Mouse (Mus musculus) stomach, embryonic 15.5 days (tissue): ENCODE results near the gene H2al1d. TPM values are rescaled to one million over a fixed set of nuclear protein-coding genes. Genes with fewer than 3 reads are reported as not detected.
"Not testable (repeated sequence)": the region's sequence is repeated elsewhere in the genome, so short reads cannot be mapped to it uniquely, and the experiment has no call there.

Experiments used
- ATAC-seq: fragments of 200-750 bp; cut with Nextera tagmentation; 2 replicates; pipeline ENCODE4 v1.8.0; 2017; ENCODE audit warnings: low read depth, moderate number of reproducible peaks, moderate TSS enrichment; ENCODE audit not compliant: insufficient read depth, low FRiP score
- H3K27ac ChIP-seq: fragments of 300-500 bp; sonication (generic); 2 replicates; pipeline ENCODE4 v1.5.1; 2015; ENCODE audit warnings: mild to moderate bottlenecking, inconsistent platforms
- H3K27me3 ChIP-seq: fragments of 300-500 bp; sonication (generic); replicated peaks from 2 replicates; pipeline ENCODE4 v1.6.1; 2015; ENCODE audit warnings: inconsistent platforms
- H3K36me3 ChIP-seq: fragments of 300-500 bp; sonication (generic); 2 replicates; pipeline ENCODE4 v1.6.1; 2015; ENCODE audit warnings: inconsistent platforms
- H3K4me1 ChIP-seq: fragments of 300-500 bp; sonication (generic); 2 replicates; pipeline ENCODE4 v1.6.1; 2015; ENCODE audit warnings: inconsistent platforms
- H3K4me2 ChIP-seq: fragments of 300-500 bp; sonication (generic); 2 replicates; pipeline ENCODE4 v1.6.1; 2015; ENCODE audit warnings: mild to moderate bottlenecking, inconsistent platforms
- H3K4me3 ChIP-seq: fragments of 300-500 bp; sonication (generic); replicated peaks from 2 replicates; pipeline ENCODE4 v1.5.1; 2015; ENCODE audit warnings: inconsistent platforms
- H3K9ac ChIP-seq: fragments of 300-500 bp; sonication (generic); 2 replicates; pipeline ENCODE4 v1.6.1; 2015; ENCODE audit warnings: inconsistent platforms
- H3K9me3 ChIP-seq: fragments of 300-500 bp; sonication (generic); 2 replicates; pipeline ENCODE4 v1.6.1; 2016; ENCODE audit warnings: inconsistent platforms
- WGBS: fragments of 180-500 bp; shearing (Covaris S2); methylation state at CpG from one replicate; pipeline ENCODE4 v1.1.7; 2015; 5-methylcytosine and 5-hydroxymethylcytosine counted together
- polyA plus RNA-seq: library from polyadenylated mRNA; unstranded; fragments of >200 nt; fragmentation: Nextera tagmentation; extraction: Ambion mirVana; gene quantifications from 2 replicates; pipeline ENCODE4 v1.2.1, GENCODE M21; 2015

The H2al1d gene
- polyA plus RNA-seq = not detected in 2 replicates

DNA sequence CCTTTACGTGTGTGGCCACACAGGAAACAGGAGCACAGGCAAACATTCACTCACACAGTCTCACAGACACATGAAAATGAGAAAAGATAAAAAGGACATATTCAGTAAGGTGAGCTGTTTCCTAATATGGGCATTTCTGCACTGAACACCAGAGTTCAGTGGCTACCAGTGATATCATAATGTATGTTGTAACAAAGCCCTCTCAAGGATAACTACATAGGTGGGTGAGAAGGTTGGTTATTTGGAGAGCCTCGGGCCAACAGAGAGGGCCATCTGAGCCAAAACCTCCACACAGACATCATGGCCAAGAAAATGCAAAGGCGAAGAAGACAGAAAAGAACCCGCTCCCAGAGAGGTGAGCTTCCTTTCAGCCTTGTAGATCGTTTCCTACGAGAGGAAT is at the start of gene H2al1d:
H2al1d (plus strand) TSS at position 301 of the 400 bp plus-strand sequence.
- not testable (repeated sequence) for H3K9me3 ChIP-seq, H3K4me2 ChIP-seq, ATAC-seq, H3K27me3 ChIP-seq, H3K27ac ChIP-seq, H3K4me3 ChIP-seq, H3K9ac ChIP-seq, H3K36me3 ChIP-seq, H3K4me1 ChIP-seq
- no CpG with 5 or more reads among the region's 6 CpGs for WGBS

DNA sequence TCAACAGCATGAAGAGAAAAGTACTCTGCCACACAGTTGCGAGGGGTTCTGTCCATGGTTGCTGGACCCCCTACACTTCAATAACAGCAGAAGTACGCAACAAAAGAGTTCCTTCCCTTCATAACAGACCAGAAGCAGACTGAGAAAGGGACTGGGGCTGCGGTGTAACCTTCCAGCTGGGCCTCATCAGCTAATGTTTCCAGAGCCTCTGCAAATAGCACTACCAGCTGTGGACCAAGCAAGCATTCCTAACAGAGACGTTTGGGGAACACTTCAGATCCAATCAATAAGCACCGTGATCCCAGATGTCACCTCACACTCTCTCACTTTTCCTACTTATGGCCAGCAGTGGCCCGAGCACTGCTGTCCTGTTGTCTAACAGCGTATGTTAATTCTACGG is 43.7 kb upstream of the H2al1d start:
- no peak overlapping the region for H3K9ac ChIP-seq
- H3K4me3 ChIP-seq = no peak overlapping the region
- H3K36me3 ChIP-seq = no peaks in the 10 kb centered on the region
- H3K4me1 ChIP-seq = no peaks in the 10 kb centered on the region
- ATAC-seq = no peak
- H3K4me2 ChIP-seq = no peak overlapping the region
- 58% methylated on average over 8 of the region's 8 CpGs for WGBS
- H3K27me3 ChIP-seq = 0 out of 2 replicates have a peak, but pooled peaks cover 5% of the 10 kb centered on the region
- H3K9me3 ChIP-seq = no peaks in the 10 kb centered on the region
- no peak overlapping the region for H3K27ac ChIP-seq

DNA sequence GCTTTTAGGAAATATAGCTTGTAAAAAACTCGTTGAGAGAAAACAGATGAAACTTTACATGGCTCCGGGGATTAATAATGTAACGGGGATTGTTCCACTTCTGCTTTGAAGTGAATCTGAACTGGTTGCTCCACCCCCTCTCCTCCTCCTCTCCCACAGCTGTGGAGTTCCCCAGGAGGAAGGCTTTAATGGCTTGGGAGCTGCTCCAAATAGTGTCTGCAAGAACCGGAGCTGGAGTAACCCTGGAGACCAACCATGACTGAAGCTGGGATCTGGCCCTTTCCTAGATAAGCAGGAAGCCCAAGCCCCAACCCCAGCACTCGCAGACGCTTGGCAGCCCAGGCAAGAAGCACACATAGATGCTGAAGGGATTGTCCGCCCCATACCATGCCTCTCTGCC is 40.8 kb upstream of the H2al1d start:
- WGBS = 29% methylated on average over 7 of the region's 7 CpGs
- Histone ChIP-seq H3K4me1 (no peaks in the 10 kb centered on the region), H3K4me3 (no peak overlapping the region), H3K9ac (no peak overlapping the region), H3K4me2 (no peak overlapping the region), H3K36me3 (no peaks in the 10 kb centered on the region), H3K27ac (no peak overlapping the region), H3K9me3 (no peaks in the 10 kb centered on the region), H3K27me3 (0 out of 2 replicates have a peak, but pooled peaks cover 5% of the 10 kb centered on the region)
- no peak; the same call in 1 of the 2 replicates for ATAC-seq

DNA sequence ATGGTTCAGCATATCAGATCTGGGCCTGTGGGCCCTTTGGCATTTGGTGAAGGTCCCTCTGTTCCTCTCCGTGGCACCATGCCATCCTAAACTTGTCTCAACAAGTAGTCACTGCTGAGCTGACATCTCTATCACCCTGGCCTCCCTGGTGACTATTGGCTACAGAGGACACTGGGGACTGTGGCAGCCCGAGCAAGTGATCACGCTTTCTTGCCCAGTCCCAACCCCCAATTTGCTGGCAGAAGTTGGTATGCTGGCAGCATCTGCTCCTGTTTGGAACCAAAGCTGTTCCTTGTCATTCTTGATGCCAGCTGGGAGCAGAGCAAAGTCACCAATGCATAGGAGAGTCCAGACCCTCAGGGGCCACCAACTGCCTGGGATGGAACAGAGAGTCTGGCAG is 39.5 kb upstream of the H2al1d start:
- Histone ChIP-seq H3K4me2 (no peak overlapping the region), H3K4me3 (no peak overlapping the region), H3K9ac (no peak overlapping the region), H3K36me3 (no peaks in the 10 kb centered on the region), H3K27me3 (0 out of 2 replicates have a peak, but pooled peaks cover 5% of the 10 kb centered on the region), H3K4me1 (no peaks in the 10 kb centered on the region), H3K9me3 (no peaks in the 10 kb centered on the region), H3K27ac (no peak overlapping the region)
- 90% methylated on average over 3 of the region's 3 CpGs for WGBS
- no peak for ATAC-seq

DNA sequence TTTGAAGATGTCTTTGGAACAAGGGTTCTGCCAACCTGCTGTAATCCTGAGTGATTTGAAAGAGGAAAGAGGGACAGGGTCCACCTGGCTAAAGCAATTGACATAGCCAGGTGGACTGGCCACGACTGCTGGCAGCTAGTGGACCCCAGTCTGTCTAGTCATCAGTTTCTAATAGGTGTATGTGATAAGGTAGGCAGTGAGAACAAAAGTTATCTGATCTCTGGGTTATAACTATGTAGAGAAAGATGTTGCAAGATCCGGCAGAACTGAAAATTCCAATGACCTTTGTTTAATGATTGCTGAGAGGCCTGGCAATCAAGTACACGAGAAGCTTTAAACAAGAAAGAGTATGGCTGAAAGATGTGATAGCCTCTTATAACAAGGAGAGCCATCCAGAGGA is 35.4 kb upstream of the H2al1d start:
- WGBS = 68% methylated on average over 3 of the region's 3 CpGs
- no peaks in the 10 kb centered on the region for H3K4me1 ChIP-seq
- no peak for ATAC-seq

DNA sequence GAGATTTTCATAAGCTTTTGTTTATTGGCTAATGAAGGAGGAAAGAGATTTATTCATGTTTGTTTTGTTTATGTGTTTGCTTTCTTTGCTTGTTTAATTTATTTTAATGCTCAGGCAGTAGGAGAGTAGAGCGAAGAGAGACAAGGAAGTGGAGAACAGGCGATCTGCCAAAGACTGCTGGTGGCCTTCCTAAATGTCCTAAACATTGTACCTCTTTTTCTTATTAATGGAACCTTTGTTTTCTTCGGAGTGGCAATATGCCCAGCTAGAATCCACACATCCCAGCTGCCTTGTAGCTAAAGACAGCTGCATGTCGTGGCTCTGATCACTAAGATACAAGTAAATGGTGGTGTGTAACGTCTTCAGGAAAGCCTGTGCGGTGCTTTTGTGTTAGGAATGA is 31.5 kb upstream of the H2al1d start:
- no peak for ATAC-seq
- H3K27me3 ChIP-seq = no peaks in the 10 kb centered on the region
- H3K4me2 ChIP-seq = no peak overlapping the region
- H3K4me3 ChIP-seq = no peak overlapping the region
- no peak overlapping the region for H3K27ac ChIP-seq
- no peaks in the 10 kb centered on the region for H3K36me3 ChIP-seq
- H3K4me1 ChIP-seq = no peaks in the 10 kb centered on the region
- 66% methylated on average over 6 of the region's 6 CpGs for WGBS
- no peak overlapping the region for H3K9ac ChIP-seq
- no peaks in the 10 kb centered on the region for H3K9me3 ChIP-seq

More for the DNA sequence above, 35.4 kb upstream of the H2al1d start:
- H3K9me3 ChIP-seq = no peaks in the 10 kb centered on the region
- no peaks in the 10 kb centered on the region for H3K36me3 ChIP-seq
- no peak overlapping the region for H3K4me2 ChIP-seq
- no peak overlapping the region for H3K9ac ChIP-seq
- H3K4me3 ChIP-seq = no peak overlapping the region
- H3K27me3 ChIP-seq = no peaks in the 10 kb centered on the region
- no peak overlapping the region for H3K27ac ChIP-seq

DNA sequence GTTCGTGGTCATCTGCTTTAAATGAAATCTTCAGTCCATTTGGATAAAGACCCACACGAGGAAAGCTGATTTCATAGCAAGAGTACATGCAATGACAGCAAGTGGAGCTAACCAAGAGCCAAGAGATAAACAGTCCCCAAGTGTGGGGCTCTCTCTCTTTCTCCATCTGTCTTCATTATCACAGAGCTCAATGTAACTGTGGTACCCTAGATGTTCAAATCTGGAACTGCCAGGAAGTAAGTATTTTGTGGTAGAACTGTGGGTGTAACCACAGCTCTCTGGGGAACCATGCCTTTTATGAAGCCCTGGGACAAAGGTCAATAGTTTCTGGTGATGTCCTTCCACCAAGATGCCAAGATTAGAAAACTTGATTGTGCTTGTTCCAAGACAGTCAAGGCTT is 27.9 kb upstream of the H2al1d start:
- Histone ChIP-seq H3K36me3 (no peaks in the 10 kb centered on the region), H3K4me1 (no peaks in the 10 kb centered on the region), H3K9ac (no peak overlapping the region), H3K4me3 (no peak overlapping the region), H3K4me2 (no peak overlapping the region), H3K27ac (no peak overlapping the region), H3K9me3 (no peaks in the 10 kb centered on the region), H3K27me3 (no peaks in the 10 kb centered on the region)
- ATAC-seq = no peak
- 68% methylated on average over 2 of the region's 2 CpGs for WGBS

DNA sequence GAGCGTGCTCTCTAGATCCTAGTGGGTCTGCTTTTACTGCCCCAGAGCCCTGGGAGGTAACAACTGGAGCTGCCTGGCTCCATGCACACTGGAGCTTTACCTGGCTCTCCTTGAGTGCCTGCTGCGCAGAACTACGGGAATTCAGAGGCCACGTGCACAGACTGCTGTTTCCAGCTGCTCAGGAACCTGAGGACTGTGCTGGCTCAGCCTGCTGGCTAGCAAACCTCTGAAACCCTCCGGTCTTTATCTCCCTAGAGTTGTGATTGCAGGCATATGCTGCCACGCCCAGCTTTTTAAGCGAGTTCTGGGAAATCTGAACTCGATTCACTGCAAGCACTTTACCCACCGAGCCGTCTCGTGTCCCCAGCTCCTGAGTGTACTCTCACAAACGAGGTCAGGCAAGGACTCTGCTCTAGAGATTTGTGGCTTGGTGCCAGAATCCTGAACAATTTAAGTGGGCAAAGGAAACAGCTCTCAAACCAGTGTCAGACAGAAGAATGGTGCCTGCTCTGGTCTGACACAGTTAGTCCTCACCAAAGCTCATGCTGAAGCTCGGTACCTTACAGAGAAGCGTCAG is 20.2 kb upstream of the H2al1d start:
- ATAC-seq = no peak
- no peaks in the 10 kb centered on the region for H3K36me3 ChIP-seq
- no peak overlapping the region for H3K27ac ChIP-seq
- 0 out of 2 replicates have a peak, but pooled peaks cover 3% of the 10 kb centered on the region for H3K4me1 ChIP-seq
- WGBS = 46% methylated on average over 14 of the region's 14 CpGs
- H3K4me3 ChIP-seq = no peak overlapping the region
- H3K9ac ChIP-seq = no peak overlapping the region
- no peaks in the 10 kb centered on the region for H3K9me3 ChIP-seq
- H3K4me2 ChIP-seq = no peak overlapping the region
- H3K27me3 ChIP-seq = 0 out of 2 replicates have a peak, but pooled peaks cover 5% of the 10 kb centered on the region

DNA sequence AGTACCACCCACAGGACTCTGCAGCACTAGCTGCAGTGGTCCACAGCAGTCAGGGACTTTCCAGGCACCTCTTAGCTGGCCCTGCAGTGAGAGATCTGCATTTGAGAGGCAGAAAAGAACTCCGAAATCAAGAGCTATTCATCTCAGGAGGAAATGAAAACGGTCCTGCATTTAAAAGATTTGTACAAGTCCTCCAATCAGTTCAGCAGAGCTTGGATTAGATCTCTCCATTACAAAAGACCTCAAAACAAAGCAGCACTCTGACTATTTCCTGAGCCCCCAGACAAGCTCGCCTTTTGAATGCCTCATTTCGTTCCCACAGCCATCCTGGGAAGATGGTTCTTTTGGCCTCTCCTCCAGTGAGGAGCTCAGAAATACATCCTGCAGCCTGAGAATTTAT is 19.4 kb upstream of the H2al1d start:
- Histone ChIP-seq H3K4me2 (no peak overlapping the region), H3K9me3 (no peaks in the 10 kb centered on the region), H3K36me3 (no peaks in the 10 kb centered on the region), H3K4me3 (no peak overlapping the region), H3K4me1 (0 out of 2 replicates have a peak, but pooled peaks cover 3% of the 10 kb centered on the region), H3K27me3 (0 out of 2 replicates have a peak, but pooled peaks cover 5% of the 10 kb centered on the region), H3K9ac (no peak overlapping the region), H3K27ac (no peak overlapping the region)
- ATAC-seq = no peak
- WGBS = 74% methylated on average over 4 of the region's 4 CpGs

DNA sequence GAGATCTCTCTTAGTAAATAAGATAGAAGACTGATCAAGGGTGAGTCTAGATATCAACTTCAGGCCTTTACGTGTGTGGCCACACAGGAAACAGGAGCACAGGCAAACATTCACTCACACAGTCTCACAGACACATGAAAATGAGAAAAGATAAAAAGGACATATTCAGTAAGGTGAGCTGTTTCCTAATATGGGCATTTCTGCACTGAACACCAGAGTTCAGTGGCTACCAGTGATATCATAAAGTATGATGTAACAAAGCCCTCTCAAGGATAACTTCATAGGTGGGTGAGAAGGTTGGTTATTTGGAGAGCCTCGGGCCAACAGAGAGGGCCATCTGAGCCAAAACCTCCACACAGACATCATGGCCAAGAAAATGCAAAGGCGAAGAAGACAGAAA is 9.7 kb upstream of the H2al1d start, which contains the start of gene H2al1a:
H2al1a (plus strand) TSS at position 301 of the 400 bp plus-strand sequence.
- H3K9me3 ChIP-seq, H3K9ac ChIP-seq, ATAC-seq, H3K27me3 ChIP-seq, H3K27ac ChIP-seq, H3K4me2 ChIP-seq, H3K4me1 ChIP-seq, H3K4me3 ChIP-seq, H3K36me3 ChIP-seq: not testable (repeated sequence)
- WGBS = no CpG with 5 or more reads among the region's 3 CpGs

DNA sequence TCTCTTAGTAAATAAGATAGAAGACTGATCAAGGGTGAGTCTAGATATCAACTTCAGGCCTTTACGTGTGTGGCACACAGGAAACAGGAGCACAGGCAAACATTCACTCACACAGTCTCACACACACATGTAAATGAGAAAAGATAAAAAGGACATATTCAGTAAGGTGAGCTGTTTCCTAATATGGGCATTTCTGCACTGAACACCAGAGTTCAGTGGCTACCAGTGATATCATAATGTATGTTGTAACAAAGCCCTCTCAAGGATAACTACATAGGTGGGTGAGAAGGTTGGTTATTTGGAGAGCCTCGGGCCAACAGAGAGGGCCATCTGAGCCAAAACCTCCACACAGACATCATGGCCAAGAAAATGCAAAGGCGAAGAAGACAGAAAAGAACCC is 6.5 kb upstream of the H2al1d start, which contains the start of gene H2al1b:
H2al1b (plus strand) TSS at position 301 of the 400 bp plus-strand sequence.
- ATAC-seq, H3K27me3 ChIP-seq, H3K4me1 ChIP-seq, H3K9me3 ChIP-seq, H3K4me3 ChIP-seq, H3K9ac ChIP-seq, H3K36me3 ChIP-seq, H3K4me2 ChIP-seq, H3K27ac ChIP-seq: not testable (repeated sequence)
- WGBS = 91% methylated on average over 1 of the region's 3 CpGs

DNA sequence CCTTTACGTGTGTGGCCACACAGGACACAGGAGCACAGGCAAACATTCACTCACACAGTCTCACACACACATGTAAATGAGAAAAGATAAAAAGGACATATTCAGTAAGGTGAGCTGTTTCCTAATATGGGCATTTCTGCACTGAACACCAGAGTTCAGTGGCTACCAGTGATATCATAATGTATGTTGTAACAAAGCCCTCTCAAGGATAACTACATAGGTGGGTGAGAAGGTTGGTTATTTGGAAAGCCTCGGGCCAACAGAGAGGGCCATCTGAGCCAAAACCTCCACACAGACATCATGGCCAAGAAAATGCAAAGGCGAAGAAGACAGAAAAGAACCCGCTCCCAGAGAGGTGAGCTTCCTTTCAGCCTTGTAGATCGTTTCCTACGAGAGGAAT is 3.3 kb upstream of the H2al1d start, which contains the start of gene H2al1c:
H2al1c (plus strand) TSS at position 301 of the 400 bp plus-strand sequence.
- not testable (repeated sequence) for H3K4me1 ChIP-seq, H3K27me3 ChIP-seq, H3K4me3 ChIP-seq, H3K9ac ChIP-seq, ATAC-seq, H3K27ac ChIP-seq, H3K36me3 ChIP-seq, H3K9me3 ChIP-seq, H3K4me2 ChIP-seq
- 90% methylated on average over 1 of the region's 6 CpGs for WGBS
